Mouse (Mus musculus) lung, adult 2 months (tissue): ENCODE results near the gene Acat3.
"Not testable (repeated sequence)": the region's sequence is repeated elsewhere in the genome, so short reads cannot be mapped to it uniquely, and the experiment has no call there.

Experiments used
- CTCF ChIP-seq: fragments of 200-500 bp; IDR thresholded peaks from 2 replicates; pipeline ENCODE4 v1.5.1; 2011; ENCODE audit warnings: mild to moderate bottlenecking, low read length, control low read depth; ENCODE audit not compliant: insufficient read depth
- POLR2A ChIP-seq: fragments of 200-500 bp; IDR thresholded peaks from 2 replicates; pipeline ENCODE4 v1.6.1; 2011; ENCODE audit warnings: low read depth, mild to moderate bottlenecking, control low read depth, low read length, borderline replicate concordance; ENCODE audit errors: extremely low read depth

DNA sequence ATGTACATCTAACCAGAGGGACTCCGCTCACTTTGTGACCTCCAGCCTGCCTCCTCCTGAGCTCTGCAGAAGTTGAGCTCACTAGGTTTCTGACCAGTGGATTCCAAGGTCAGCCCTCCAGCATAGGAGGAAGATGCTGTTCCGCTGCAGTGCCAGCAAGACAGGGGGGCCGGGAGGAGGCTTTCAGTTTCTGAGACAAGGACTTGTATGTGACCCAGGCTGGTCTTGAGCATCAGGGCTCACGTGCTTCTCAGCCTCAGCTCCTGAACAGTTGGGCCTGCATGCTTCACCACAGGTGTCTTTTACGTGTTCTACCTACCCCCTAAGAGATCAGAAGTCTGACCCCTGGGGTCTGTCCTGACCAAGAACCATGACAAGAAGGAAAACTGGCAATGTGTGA lies 8.8 kb downstream of the Acat3 start:
- TF ChIP-seq CTCF, POLR2A: not testable (repeated sequence)
